Mouse (Mus musculus) embryonic fibroblast, embryonic 13.5 days (primary cell): ENCODE measurements around the gene Cd209a. TPM values are rescaled to one million over a fixed set of nuclear protein-coding genes. Genes with fewer than 3 reads are reported as not detected.
"Not testable (repeated sequence)": the region's sequence is repeated elsewhere in the genome, so short reads cannot be mapped to it uniquely, and the experiment has no call there.

Experiments used
- H3K27ac ChIP-seq: 2 replicates; pipeline ENCODE4 v1.5.1; 2012; ENCODE audit warnings: low read length, control low read depth, inconsistent platforms; ENCODE audit not compliant: insufficient read depth
- H3K4me1 ChIP-seq: 2 replicates; pipeline ENCODE4 v1.6.1; 2011; ENCODE audit warnings: low read length; ENCODE audit not compliant: control insufficient read depth, insufficient read depth
- H3K4me3 ChIP-seq: 2 replicates; pipeline ENCODE4 v1.5.1; 2011; ENCODE audit warnings: mild to moderate bottlenecking, control low read depth, low read length; ENCODE audit not compliant: insufficient read depth
- CTCF ChIP-seq: IDR thresholded peaks from 2 replicates; pipeline ENCODE4 v1.5.1; 2011; ENCODE audit warnings: mild to moderate bottlenecking, control low read depth, low read length, moderate library complexity, borderline replicate concordance; ENCODE audit not compliant: insufficient read depth
- POLR2A ChIP-seq: IDR thresholded peaks from 2 replicates; pipeline ENCODE4 v1.6.1; 2011; ENCODE audit warnings: low read depth, mild to moderate bottlenecking, control low read depth, low read length, moderate library complexity
- polyA plus RNA-seq: library from polyadenylated mRNA; stranded (reverse); fragments of >200 nt; gene quantifications from 2 replicates; pipeline ENCODE4 v1.2.4, GENCODE M21; 2011; ENCODE audit warnings: low read depth; ENCODE audit not compliant: missing spikeins, insufficient read length

The Cd209a gene
- not detected in 2 replicates for polyA plus RNA-seq

- H3K4me1 ChIP-seq: no peaks in the 10 kb centered on the region
- no peak within 1 kb of the TSS for H3K27ac ChIP-seq
- no peak within 1 kb of the TSS for H3K4me3 ChIP-seq
- no peak for TF ChIP-seq POLR2A
- no peak for TF ChIP-seq CTCF
Observed at GRCm38 (mm10) chr8:3748761-3749160, at the start of gene Cd209a. TSS of gene Cd209a (minus strand) at chr8:3748984.

GRCm38 (mm10) chr8:3768641-3769040, 19.9 kb upstream of the Cd209a start:
- H3K27ac ChIP-seq, H3K4me1 ChIP-seq, H3K4me3 ChIP-seq: not testable (repeated sequence)

GRCm38 (mm10) chr8:3754261-3754850, 5.6 kb upstream of the Cd209a start:
- Histone ChIP-seq H3K4me3 (no peak overlapping the region), H3K4me1 (no peaks in the 10 kb centered on the region), H3K27ac (no peak overlapping the region)
- TF ChIP-seq POLR2A: no peak
- no peak for TF ChIP-seq CTCF

- Histone ChIP-seq H3K27ac (no peak overlapping the region), H3K4me1 (no peaks in the 10 kb centered on the region), H3K4me3 (no peak overlapping the region)
- no peak for TF ChIP-seq POLR2A
- no peak for TF ChIP-seq CTCF
Observed at GRCm38 (mm10) chr8:3736947-3737346, 11.8 kb downstream of the Cd209a start.

- TF ChIP-seq CTCF (no peak), POLR2A (no peak)
- Histone ChIP-seq H3K4me3 (no peak overlapping the region), H3K27ac (no peak overlapping the region), H3K4me1 (no peaks in the 10 kb centered on the region)
Observed at GRCm38 (mm10) chr8:3735599-3735998, 13.2 kb downstream of the Cd209a start.

GRCm38 (mm10) chr8:3734084-3734483, 14.7 kb downstream of the Cd209a start:
- Histone ChIP-seq H3K27ac (no peak overlapping the region), H3K4me1 (no peaks in the 10 kb centered on the region), H3K4me3 (no peak overlapping the region)
- no peak for TF ChIP-seq CTCF
- no peak for TF ChIP-seq POLR2A

GRCm38 (mm10) chr8:3721041-3721440, 27.7 kb downstream of the Cd209a start:
- Histone ChIP-seq H3K4me1 (no peaks in the 10 kb centered on the region), H3K27ac (no peak overlapping the region), H3K4me3 (no peak overlapping the region)
- TF ChIP-seq POLR2A: no peak
- TF ChIP-seq CTCF: no peak

GRCm38 (mm10) chr8:3720551-3720950, 28.2 kb downstream of the Cd209a start, which contains the start of gene Clec4g:
TSS of gene Clec4g (minus strand) at chr8:3720651.
- TF ChIP-seq CTCF: no peak
- TF ChIP-seq POLR2A: no peak
- H3K4me1 ChIP-seq: no peaks in the 10 kb centered on the region
- H3K27ac ChIP-seq: no peak within 1 kb of the TSS
- H3K4me3 ChIP-seq: no peak within 1 kb of the TSS

GRCm38 (mm10) chr8:3718559-3718958, 30.2 kb downstream of the Cd209a start:
- no peaks in the 10 kb centered on the region for H3K4me1 ChIP-seq
- no peak for TF ChIP-seq POLR2A
- TF ChIP-seq CTCF: peak; percentile 92
- H3K4me3 ChIP-seq: no peak overlapping the region
- H3K27ac ChIP-seq: no peak overlapping the region

GRCm38 (mm10) chr8:3717321-3717954, 31.3 kb downstream of the Cd209a start:
- H3K4me3 ChIP-seq: no peak overlapping the region
- no peaks in the 10 kb centered on the region for H3K4me1 ChIP-seq
- TF ChIP-seq POLR2A (no peak), CTCF (no peak)
- H3K27ac ChIP-seq: no peak overlapping the region
